In genomic region chr2:138824873-138825272, GRCm38 (mm10) we compare ENCODE assay signal across 13 mouse cellular contexts.
DNase-seq lines count a peak whose midpoint lies in the region; ATAC-seq and TF ChIP-seq lines count a peak whose summit lies in the region.
"Had no signal": no experiment of that assay in that cellular context is flagged by ENCODE, and none has a peak within 500 bp of the region (broad histone marks: within the 10 kb centered on the region; RNA-seq: fewer than 3 reads in every experiment).

No protein-coding gene starts in this region.

- H3K9me3 ChIP-seq in kidney, embryonic 14.5 days (ENCODE audit: control insufficient read depth, low read length) = no peaks in the 10 kb centered on the region
- H3K9me3 ChIP-seq in kidney, postnatal 0 days (replicated peaks; ENCODE audit: low read length) = no peaks in the 10 kb centered on the region
- H3K9me3 ChIP-seq in lung, postnatal 0 days (ENCODE audit: low read length) = no peaks in the 10 kb centered on the region
- H3K9me3 ChIP-seq: limb, embryonic 10.5 days; neural tube, embryonic 12.5 days had no signal

- no peak for ATAC-seq in kidney, embryonic 14.5 days (ENCODE audit: low FRiP score, low TSS enrichment)
- no peak for ATAC-seq in kidney, postnatal 0 days (replicated peaks; ENCODE audit: low FRiP score, low read depth)
- no peak for ATAC-seq in lung, postnatal 0 days
- no peak for ATAC-seq in monocyte, adult 5-6 weeks (replicated peaks; ENCODE audit: insufficient number of reproducible peaks, low FRiP score, low TSS enrichment, poor library complexity, severe bottlenecking)

- no peak for TF ChIP-seq CTCF in brain, embryonic 14.5 days (IDR thresholded peaks at IDR 0.05; ENCODE audit: borderline replicate concordance, extremely low read depth, insufficient read depth, insufficient read length)
- no peak for TF ChIP-seq CTCF in kidney, postnatal 0 days (IDR thresholded peaks at IDR 0.05; ENCODE audit: low read depth)
- no peak for TF ChIP-seq CTCF in lung, postnatal 0 days (IDR thresholded peaks at IDR 0.05)
- TF ChIP-seq CTCF in heart, adult 2 months (IDR thresholded peaks at IDR 0.05) = no peak

- TF ChIP-seq POLR2A in brain, embryonic 14.5 days (IDR thresholded peaks at IDR 0.05; ENCODE audit: borderline replicate concordance, extremely low read depth, insufficient read depth, insufficient read length, poor library complexity, severe bottlenecking) = no peak
- TF ChIP-seq POLR2A in heart, adult 2 months (IDR thresholded peaks at IDR 0.05; ENCODE audit: insufficient read depth, low read depth, low read length) = no peak

- H3K79me2 ChIP-seq in heart, adult 2 months (replicated peaks; ENCODE audit: control insufficient read depth, insufficient read depth, low read length) = no peaks in the 10 kb centered on the region

- no peak overlapping the region for H3K4me2 ChIP-seq in kidney, embryonic 14.5 days (replicated peaks; ENCODE audit: low read depth, low read length)
- H3K4me2 ChIP-seq in kidney, postnatal 0 days (ENCODE audit: low read length) = no peak overlapping the region
- no peak overlapping the region for H3K4me2 ChIP-seq in lung, postnatal 0 days (replicated peaks; ENCODE audit: low read depth, low read length)
- H3K4me2 ChIP-seq: neural tube, embryonic 12.5 days had no signal

- DNase-seq in kidney, adult 11 months = peak; percentile 45
- DNase-seq in brain, embryonic 14.5 days (ENCODE audit: low read depth) = peak; percentile 57
- DNase-seq in kidney, postnatal 0 days (ENCODE audit: low spot score) = peak; percentile 6
- peak; percentile 8 for DNase-seq in lung, postnatal 0 days (ENCODE audit: low spot score)
- DNase-seq in heart, adult 2 months = no peak
- no peak for DNase-seq in heart, postnatal 10 days
- DNase-seq: heart, adult 11 months; thymus, adult 2 months had no signal

- no peak overlapping the region for H3K4me3 ChIP-seq in kidney, embryonic 14.5 days (ENCODE audit: low read length)
- no peak overlapping the region for H3K4me3 ChIP-seq in kidney, postnatal 0 days (replicated peaks; ENCODE audit: low read depth, low read length)
- H3K4me3 ChIP-seq in lung, postnatal 0 days (ENCODE audit: low read depth, low read length) = no peak overlapping the region
- no peak overlapping the region for H3K4me3 ChIP-seq in heart, adult 2 months
- H3K4me3 ChIP-seq: limb, embryonic 10.5 days; neural tube, embryonic 12.5 days had no signal

- no peak for TF ChIP-seq EP300 in lung, postnatal 0 days (IDR thresholded peaks at IDR 0.05)
- no peak for TF ChIP-seq EP300 in heart, adult 2 months (IDR thresholded peaks at IDR 0.05; ENCODE audit: insufficient read depth, low read depth, low read length)

- 88% methylated on average over 4 of the region's 4 CpGs for WGBS in kidney, embryonic 14.5 days
- WGBS in kidney, postnatal 0 days = 68% methylated on average over 4 of the region's 4 CpGs
- whole genome bisulfite sequencing in lung, postnatal 0 days = 32% methylated on average over 4 of the region's 4 CpGs
- 63% methylated on average over 4 of the region's 4 CpGs for WGBS in heart, adult 2 months

- H3K36me3 ChIP-seq in kidney, embryonic 14.5 days (ENCODE audit: control insufficient read depth, insufficient read depth, low read length) = no peaks in the 10 kb centered on the region
- H3K36me3 ChIP-seq in kidney, postnatal 0 days (ENCODE audit: insufficient read depth, low read length) = no peaks in the 10 kb centered on the region
- no peaks in the 10 kb centered on the region for H3K36me3 ChIP-seq in lung, postnatal 0 days (ENCODE audit: insufficient read depth, low read length)
- no peaks in the 10 kb centered on the region for H3K36me3 ChIP-seq in heart, adult 2 months (ENCODE audit: control insufficient read depth, insufficient read depth, low read length)
- H3K36me3 ChIP-seq: limb, embryonic 10.5 days; neural tube, embryonic 12.5 days had no signal

- intact Hi-C loops in heart, adult 2 months (cut with DNase I) = no loop called here
- intact Hi-C loops in heart, postnatal 10 days (cut with DNase I) = no loop called here

- H3K27me3 ChIP-seq in kidney, embryonic 14.5 days (ENCODE audit: control insufficient read depth, insufficient read depth, low read length) = no peaks in the 10 kb centered on the region
- no peaks in the 10 kb centered on the region for H3K27me3 ChIP-seq in kidney, postnatal 0 days (ENCODE audit: insufficient read depth, low read length)
- H3K27me3 ChIP-seq in lung, postnatal 0 days (replicated peaks; ENCODE audit: insufficient read depth, low read length) = no peaks in the 10 kb centered on the region
- no peaks in the 10 kb centered on the region for H3K27me3 ChIP-seq in heart, adult 2 months (ENCODE audit: control insufficient read depth, insufficient read depth, low read length)
- H3K27me3 ChIP-seq: CH12.LX; neural tube, embryonic 12.5 days had no signal

- no peaks in the 10 kb centered on the region for H3K4me1 ChIP-seq in kidney, embryonic 14.5 days (ENCODE audit: control insufficient read depth, insufficient read depth, low read length)
- H3K4me1 ChIP-seq in kidney, postnatal 0 days (replicated peaks; ENCODE audit: insufficient read depth, low read length) = no peaks in the 10 kb centered on the region
- no peaks in the 10 kb centered on the region for H3K4me1 ChIP-seq in lung, postnatal 0 days (ENCODE audit: insufficient read depth, low read depth, low read length)
- H3K4me1 ChIP-seq in heart, adult 2 months (ENCODE audit: control insufficient read depth, insufficient read depth, low read length) = no peaks in the 10 kb centered on the region
- H3K4me1 ChIP-seq: limb, embryonic 10.5 days; neural tube, embryonic 12.5 days had no signal

- H3K9ac ChIP-seq in kidney, embryonic 14.5 days (ENCODE audit: low read depth, low read length) = no peak overlapping the region
- no peak overlapping the region for H3K9ac ChIP-seq in kidney, postnatal 0 days (ENCODE audit: low read depth, low read length)
- no peak overlapping the region for H3K9ac ChIP-seq in lung, postnatal 0 days (replicated peaks; ENCODE audit: low read depth)
- no peak overlapping the region for H3K9ac ChIP-seq in heart, adult 2 months (ENCODE audit: low read depth, low read length)
- H3K9ac ChIP-seq: neural tube, embryonic 12.5 days had no signal

- H3K27ac ChIP-seq in kidney, embryonic 14.5 days (ENCODE audit: low read depth, low read length) = no peak overlapping the region
- H3K27ac ChIP-seq in kidney, postnatal 0 days = no peak overlapping the region
- H3K27ac ChIP-seq in lung, postnatal 0 days (ENCODE audit: low read length) = no peak overlapping the region
- no peak overlapping the region for H3K27ac ChIP-seq in heart, adult 2 months
- H3K27ac ChIP-seq: limb, embryonic 10.5 days; neural tube, embryonic 12.5 days had no signal

Comparison
In these comparisons a context has a peak if more than half of its experiments do, and no peak if none do; other contexts are left out.
1. DNase-seq: peak in kidney, adult 11 months (single experiment), brain, embryonic 14.5 days (single experiment), kidney, postnatal 0 days (single experiment) and lung, postnatal 0 days (single experiment); none in heart, adult 2 months (0 of 2) and heart, postnatal 10 days (0 of 2).